Mouse (Mus musculus) kidney, postnatal 0 days (tissue): ENCODE results near the gene Mgat4d. TPM values are rescaled to one million over a fixed set of nuclear protein-coding genes. Genes with fewer than 3 reads are reported as not detected.
"Not testable (repeated sequence)": the region's sequence is repeated elsewhere in the genome, so short reads cannot be mapped to it uniquely, and the experiment has no call there.

Source experiments
- ATAC-seq: fragments of 200-750 bp; cut with Nextera tagmentation; replicated peaks from 2 replicates; pipeline ENCODE4 v1.8.0; 2017; ENCODE audit warnings: low read depth, moderate number of reproducible peaks, moderate TSS enrichment, moderate library complexity; ENCODE audit not compliant: low FRiP score
- DNase-seq: peaks from one replicate; pipeline ENCODE4 v3.0.0-alpha.2; 2016; ENCODE audit warnings: low spot score
- H3K27ac ChIP-seq: fragments of 300-500 bp; sonication (generic); 2 replicates; pipeline ENCODE4 v1.5.1; 2014; ENCODE audit warnings: mild to moderate bottlenecking
- H3K27me3 ChIP-seq: fragments of 300-500 bp; sonication (generic); 2 replicates; pipeline ENCODE4 v1.6.1; 2014; ENCODE audit warnings: low read length, mixed read lengths; ENCODE audit not compliant: insufficient read depth
- H3K36me3 ChIP-seq: fragments of 300-500 bp; sonication (generic); 2 replicates; pipeline ENCODE4 v1.6.1; 2014; ENCODE audit warnings: low read length, mixed read lengths; ENCODE audit not compliant: insufficient read depth
- H3K4me1 ChIP-seq: fragments of 300-500 bp; sonication (generic); replicated peaks from 2 replicates; pipeline ENCODE4 v1.6.1; 2014; ENCODE audit warnings: antibody characterized with exemption, low read length, mixed read lengths; ENCODE audit not compliant: insufficient read depth
- H3K4me2 ChIP-seq: fragments of 300-500 bp; sonication (generic); 2 replicates; pipeline ENCODE4 v1.6.1; 2014; ENCODE audit warnings: mild to moderate bottlenecking, low read length, moderate library complexity, mixed read lengths
- H3K4me3 ChIP-seq: fragments of 300-500 bp; sonication (generic); replicated peaks from 2 replicates; pipeline ENCODE4 v1.5.1; 2014; ENCODE audit warnings: low read depth, low read length
- H3K9ac ChIP-seq: fragments of 300-500 bp; sonication (generic); 2 replicates; pipeline ENCODE4 v1.6.1; 2014; ENCODE audit warnings: low read depth, low read length
- H3K9me3 ChIP-seq: fragments of 300-500 bp; sonication (generic); replicated peaks from 2 replicates; pipeline ENCODE4 v1.6.1; 2016; ENCODE audit warnings: low read length, inconsistent platforms, mixed read lengths
- CTCF ChIP-seq: IDR thresholded peaks from 2 replicates; pipeline ENCODE4 v1.5.1; 2016; ENCODE audit warnings: antibody characterized with exemption, low read depth, mild to moderate bottlenecking, moderate library complexity
- WGBS: fragments of 180-500 bp; shearing (Covaris S2); extraction: QIAGEN DNeasy Blood & Tissue Kit; methylation state at CpG from one replicate; pipeline ENCODE4 v1.1.7; 2014; 5-methylcytosine and 5-hydroxymethylcytosine counted together
- polyA plus RNA-seq: library from polyadenylated mRNA; unstranded; fragments of >200 nt; fragmentation: Nextera tagmentation; extraction: Ambion mirVana; gene quantifications from 2 replicates; pipeline ENCODE4 v1.2.1, GENCODE M21; 2015

Mgat4d gene
- polyA plus RNA-seq = not detected in 2 replicates

- Histone ChIP-seq H3K27ac (no peak within 1 kb of the TSS), H3K9ac (no peak within 1 kb of the TSS), H3K27me3 (no peaks in the 10 kb centered on the region), H3K36me3 (no peaks in the 10 kb centered on the region), H3K4me2 (no peak within 1 kb of the TSS), H3K4me3 (no peak within 1 kb of the TSS), H3K9me3 (no peaks in the 10 kb centered on the region), H3K4me1 (no peaks in the 10 kb centered on the region)
- 85% methylated on average over 18 of the region's 18 CpGs for WGBS
- DNase-seq (no peak), ATAC-seq (no peak)
- TF ChIP-seq CTCF = no peak
Measured at GRCm38 (mm10) chr8:83348263-83348662, at the start of gene Mgat4d. Gene Mgat4d (plus strand): TSS chr8:83348471.

DNA sequence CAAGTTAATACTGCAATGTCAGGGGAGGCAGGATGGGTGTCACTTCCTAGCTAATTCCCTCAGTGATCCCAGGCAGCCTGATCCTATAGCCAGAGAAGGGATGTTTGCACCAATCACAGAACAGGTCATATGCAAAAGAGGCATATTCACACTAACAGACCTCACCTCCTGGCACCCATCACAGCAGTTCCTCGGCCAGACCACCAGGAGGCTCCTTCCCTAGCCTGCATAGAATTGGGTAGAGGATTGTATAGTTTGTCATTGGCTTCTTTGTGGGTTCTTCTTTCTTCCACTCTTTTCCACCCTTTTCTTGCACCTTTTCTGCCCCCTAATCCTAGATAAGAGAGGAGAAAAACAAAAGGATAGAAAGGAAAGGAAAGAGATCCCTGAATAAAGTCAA, 48.1 kb upstream of the Mgat4d start:
- Histone ChIP-seq H3K27ac (no peak overlapping the region), H3K36me3 (no peaks in the 10 kb centered on the region), H3K4me1 (no peaks in the 10 kb centered on the region), H3K27me3 (no peaks in the 10 kb centered on the region), H3K9me3 (no peaks in the 10 kb centered on the region), H3K4me3 (no peak overlapping the region), H3K4me2 (no peak overlapping the region), H3K9ac (no peak overlapping the region)
- 85% methylated on average over 1 of the region's 1 CpGs for WGBS
- DNase-seq = no peak
- no peak for ATAC-seq
- TF ChIP-seq CTCF = peak; percentile 51

DNA sequence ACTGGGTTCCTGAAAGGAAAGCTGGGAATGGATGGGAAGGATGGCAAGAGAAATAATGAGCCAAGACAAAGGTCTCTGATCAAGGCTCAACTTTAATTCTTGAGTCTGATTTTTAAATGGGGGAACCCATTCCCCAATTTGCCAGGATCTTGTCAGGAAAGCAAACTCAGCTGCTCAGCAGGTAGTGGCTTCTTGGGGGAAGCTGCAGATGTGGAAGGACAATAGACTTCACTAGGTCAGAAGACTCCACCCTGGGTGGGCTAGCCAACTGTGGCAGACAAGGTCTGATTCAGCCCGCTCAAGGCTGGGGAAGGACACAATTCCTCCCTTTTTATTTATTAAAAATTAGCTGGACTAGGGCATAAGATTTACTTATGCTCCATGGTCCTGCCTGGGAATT, 43.3 kb upstream of the Mgat4d start:
- TF ChIP-seq CTCF = no peak
- Histone ChIP-seq H3K9ac (no peak overlapping the region), H3K27me3 (no peaks in the 10 kb centered on the region), H3K9me3 (no peaks in the 10 kb centered on the region), H3K4me1 (no peaks in the 10 kb centered on the region), H3K36me3 (no peaks in the 10 kb centered on the region), H3K27ac (no peak overlapping the region), H3K4me2 (no peak overlapping the region), H3K4me3 (no peak overlapping the region)
- ATAC-seq = no peak
- DNase-seq = no peak
- WGBS = 91% methylated on average over 1 of the region's 1 CpGs

DNA sequence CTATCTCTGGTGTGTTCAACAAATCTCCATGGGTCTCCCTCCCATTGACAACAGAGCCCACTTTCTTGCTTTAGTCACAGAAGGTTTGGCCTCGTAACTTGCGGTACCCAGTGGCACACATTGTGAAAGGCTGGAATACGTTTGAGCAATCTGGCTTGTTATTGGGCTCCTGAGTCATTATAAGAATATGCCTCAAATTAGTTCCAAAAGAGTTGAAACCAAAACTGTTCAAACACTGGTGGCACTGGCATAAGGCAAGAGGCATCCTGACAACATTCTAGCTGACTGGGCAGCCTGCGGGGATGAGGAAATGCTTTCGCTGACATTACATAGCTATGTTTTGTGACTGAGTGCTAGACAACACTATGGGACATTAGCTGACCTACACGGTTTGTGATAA, 38.4 kb upstream of the Mgat4d start:
- no peak for TF ChIP-seq CTCF
- 91% methylated on average over 6 of the region's 6 CpGs for whole genome bisulfite sequencing

GRCm38 (mm10) chr8:83315084-83315483, 33.2 kb upstream of the Mgat4d start:
- H3K4me1 ChIP-seq, DNase-seq, H3K27me3 ChIP-seq, H3K27ac ChIP-seq, H3K4me2 ChIP-seq, H3K4me3 ChIP-seq, ATAC-seq, H3K9ac ChIP-seq, H3K9me3 ChIP-seq: not testable (repeated sequence)
- WGBS = 90% methylated on average over 4 of the region's 4 CpGs
- H3K36me3 ChIP-seq = peaks cover 18% of the 10 kb centered on the region

More for the DNA sequence above, 38.4 kb upstream of the Mgat4d start:
- Histone ChIP-seq H3K4me2 (no peak overlapping the region), H3K36me3 (no peaks in the 10 kb centered on the region), H3K27me3 (no peaks in the 10 kb centered on the region), H3K4me1 (no peaks in the 10 kb centered on the region), H3K27ac (no peak overlapping the region), H3K4me3 (no peak overlapping the region), H3K9ac (no peak overlapping the region), H3K9me3 (no peaks in the 10 kb centered on the region)
- DNase-seq = no peak
- no peak for ATAC-seq

GRCm38 (mm10) chr8:83315691-83316090, 32.6 kb upstream of the Mgat4d start:
- TF ChIP-seq CTCF = no peak
- ATAC-seq (no peak), DNase-seq (no peak)
- Histone ChIP-seq H3K4me2 (no peak overlapping the region), H3K27me3 (no peaks in the 10 kb centered on the region), H3K4me3 (no peak overlapping the region), H3K9me3 (no peaks in the 10 kb centered on the region), H3K4me1 (no peaks in the 10 kb centered on the region), H3K36me3 (peaks cover 22% of the 10 kb centered on the region), H3K27ac (no peak overlapping the region), H3K9ac (no peak overlapping the region)
- WGBS = 79% methylated on average over 2 of the region's 2 CpGs

DNA sequence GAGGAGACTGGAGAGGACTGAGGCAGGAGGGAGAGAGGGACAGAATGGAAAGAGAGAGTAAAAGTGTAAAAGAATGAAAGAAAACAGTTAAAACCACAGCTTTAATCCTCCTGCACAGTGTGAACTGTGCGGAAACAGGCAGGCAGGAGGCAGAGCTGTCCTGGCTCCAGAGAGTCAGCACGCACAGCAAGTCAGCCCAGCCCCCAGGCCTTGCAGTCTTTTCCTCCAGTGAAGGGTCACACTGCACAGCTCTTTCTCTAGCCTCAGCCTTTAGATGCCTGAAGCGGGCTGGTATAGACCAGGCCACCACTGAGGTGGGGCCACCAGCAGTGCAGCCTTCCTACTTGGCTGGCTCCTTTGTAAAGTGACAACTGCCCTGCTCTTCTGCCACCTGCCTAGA, 27.7 kb upstream of the Mgat4d start:
- Histone ChIP-seq H3K9me3 (no peaks in the 10 kb centered on the region), H3K4me1 (no peaks in the 10 kb centered on the region), H3K27ac (no peak overlapping the region), H3K27me3 (no peaks in the 10 kb centered on the region), H3K4me2 (no peak overlapping the region), H3K9ac (no peak overlapping the region), H3K4me3 (no peak overlapping the region), H3K36me3 (peaks cover 39% of the 10 kb centered on the region)
- DNase-seq (no peak), ATAC-seq (no peak)
- WGBS = 90% methylated on average over 3 of the region's 3 CpGs
- TF ChIP-seq CTCF = no peak
